Mouse (Mus musculus): ENCODE measurements around the gene Kcnab2. TPM values are rescaled to one million over a fixed set of nuclear protein-coding genes. Genes with fewer than 3 reads are reported as not detected.

The Kcnab2 gene
- 16.7 and 18.3 TPM in 2 replicates for polyA plus RNA-seq (2012; rRNA removed)

GRCm38 (mm10) chr4:152477466-152478223 is at the start of gene Kcnab2:
Gene Kcnab2, minus strand, starts transcription at chr4:152477871.
- TF ChIP-seq POLR2A (IDR thresholded peaks at IDR 0.05; ENCODE audit: control insufficient read depth, low read depth, low read length) (no peak; the same call in none of the 2 replicates), CTCF (IDR thresholded peaks at IDR 0.05; ENCODE audit: control insufficient read depth, insufficient read depth, insufficient replicate concordance, low read depth, low read length) (no peak)
- H3K36me3 ChIP-seq (ENCODE audit: control insufficient read depth, insufficient read depth, low read length) = no peaks in the 10 kb centered on the region
- peak within 1 kb of the TSS; percentile 92 for H3K4me3 ChIP-seq (ENCODE audit: control insufficient read depth, low read depth, low read length)
- H3K27ac ChIP-seq (ENCODE audit: control insufficient read depth, insufficient read depth, low read depth, low read length) = peak within 1 kb of the TSS; percentile 70
- H3K27me3 ChIP-seq (ENCODE audit: control insufficient read depth, insufficient read depth, low read length) = no peaks in the 10 kb centered on the region
- peaks cover 36% of the 10 kb centered on the region for H3K4me1 ChIP-seq (ENCODE audit: control insufficient read depth, insufficient read depth, low read length)

- H3K36me3 ChIP-seq (ENCODE audit: control insufficient read depth, insufficient read depth, low read length) = no peaks in the 10 kb centered on the region
Measured at GRCm38 (mm10) chr4:152520083-152520482, 42.4 kb upstream of the Kcnab2 start.

GRCm38 (mm10) chr4:152519106-152519505 is 41.4 kb upstream of the Kcnab2 start:
- no peaks in the 10 kb centered on the region; the same call in 1 of the 2 replicates for H3K4me1 ChIP-seq (ENCODE audit: control insufficient read depth, insufficient read depth, low read length)
- no peak overlapping the region for H3K27ac ChIP-seq (ENCODE audit: control insufficient read depth, insufficient read depth, low read depth, low read length)
- no peaks in the 10 kb centered on the region for H3K27me3 ChIP-seq (ENCODE audit: control insufficient read depth, insufficient read depth, low read length)
- TF ChIP-seq POLR2A (IDR thresholded peaks at IDR 0.05; ENCODE audit: control insufficient read depth, low read depth, low read length) (no peak), CTCF (IDR thresholded peaks at IDR 0.05; ENCODE audit: control insufficient read depth, insufficient read depth, insufficient replicate concordance, low read depth, low read length) (no peak)
- no peaks in the 10 kb centered on the region for H3K36me3 ChIP-seq (ENCODE audit: control insufficient read depth, insufficient read depth, low read length)
- no peak overlapping the region for H3K4me3 ChIP-seq (ENCODE audit: control insufficient read depth, low read depth, low read length)

More at GRCm38 (mm10) chr4:152520083-152520482, 42.4 kb upstream of the Kcnab2 start:
- Histone ChIP-seq H3K4me1 (ENCODE audit: control insufficient read depth, insufficient read depth, low read length) (no peaks in the 10 kb centered on the region; the same call in 1 of the 2 replicates), H3K4me3 (ENCODE audit: control insufficient read depth, low read depth, low read length) (no peak overlapping the region), H3K27me3 (ENCODE audit: control insufficient read depth, insufficient read depth, low read length) (no peaks in the 10 kb centered on the region), H3K27ac (ENCODE audit: control insufficient read depth, insufficient read depth, low read depth, low read length) (no peak overlapping the region)
- TF ChIP-seq CTCF (IDR thresholded peaks at IDR 0.05; ENCODE audit: control insufficient read depth, insufficient read depth, insufficient replicate concordance, low read depth, low read length) (peak; percentile 65; the same call in 1 of the 2 replicates), POLR2A (IDR thresholded peaks at IDR 0.05; ENCODE audit: control insufficient read depth, low read depth, low read length) (no peak)

DNA sequence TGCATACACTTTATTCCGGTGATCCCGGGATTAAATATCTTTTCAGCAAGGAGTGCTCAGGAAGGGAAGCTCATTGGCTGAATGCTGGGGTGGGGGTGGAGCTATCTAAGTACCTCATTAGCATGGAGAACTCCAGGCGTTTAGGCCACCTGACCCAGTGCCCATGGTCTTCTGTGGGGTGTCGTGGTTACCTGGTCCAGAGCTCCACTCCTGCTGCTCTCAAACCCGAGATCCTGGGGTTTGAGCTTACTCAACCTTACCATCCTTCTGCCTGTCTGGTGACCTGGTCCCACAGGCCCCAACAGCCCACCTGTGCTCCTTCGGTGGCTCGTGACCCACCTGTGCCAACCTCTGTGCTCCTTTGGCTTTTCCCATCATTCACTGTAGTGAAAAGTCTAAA is 37.2 kb upstream of the Kcnab2 start:
- Histone ChIP-seq H3K27me3 (ENCODE audit: control insufficient read depth, insufficient read depth, low read length) (no peaks in the 10 kb centered on the region), H3K27ac (ENCODE audit: control insufficient read depth, insufficient read depth, low read depth, low read length) (no peak overlapping the region), H3K4me1 (ENCODE audit: control insufficient read depth, insufficient read depth, low read length) (no peaks in the 10 kb centered on the region), H3K36me3 (ENCODE audit: control insufficient read depth, insufficient read depth, low read length) (no peaks in the 10 kb centered on the region), H3K4me3 (ENCODE audit: control insufficient read depth, low read depth, low read length) (no peak overlapping the region)
- no peak for TF ChIP-seq CTCF (IDR thresholded peaks at IDR 0.05; ENCODE audit: control insufficient read depth, insufficient read depth, insufficient replicate concordance, low read depth, low read length)
- TF ChIP-seq POLR2A (IDR thresholded peaks at IDR 0.05; ENCODE audit: control insufficient read depth, low read depth, low read length) = no peak

GRCm38 (mm10) chr4:152512221-152512925 is 34.7 kb upstream of the Kcnab2 start:
- Histone ChIP-seq H3K36me3 (ENCODE audit: control insufficient read depth, insufficient read depth, low read length) (no peaks in the 10 kb centered on the region), H3K4me3 (ENCODE audit: control insufficient read depth, low read depth, low read length) (no peak overlapping the region), H3K4me1 (ENCODE audit: control insufficient read depth, insufficient read depth, low read length) (no peaks in the 10 kb centered on the region), H3K27ac (ENCODE audit: control insufficient read depth, insufficient read depth, low read depth, low read length) (no peak overlapping the region), H3K27me3 (ENCODE audit: control insufficient read depth, insufficient read depth, low read length) (no peaks in the 10 kb centered on the region)
- no peak for TF ChIP-seq POLR2A (IDR thresholded peaks at IDR 0.05; ENCODE audit: control insufficient read depth, low read depth, low read length)
- no peak for TF ChIP-seq CTCF (IDR thresholded peaks at IDR 0.05; ENCODE audit: control insufficient read depth, insufficient read depth, insufficient replicate concordance, low read depth, low read length)

- Histone ChIP-seq H3K4me1 (ENCODE audit: control insufficient read depth, insufficient read depth, low read length) (peaks cover 6% of the 10 kb centered on the region), H3K27me3 (ENCODE audit: control insufficient read depth, insufficient read depth, low read length) (no peaks in the 10 kb centered on the region), H3K4me3 (ENCODE audit: control insufficient read depth, low read depth, low read length) (no peak overlapping the region), H3K36me3 (ENCODE audit: control insufficient read depth, insufficient read depth, low read length) (no peaks in the 10 kb centered on the region), H3K27ac (ENCODE audit: control insufficient read depth, insufficient read depth, low read depth, low read length) (no peak overlapping the region)
- no peak for TF ChIP-seq CTCF (IDR thresholded peaks at IDR 0.05; ENCODE audit: control insufficient read depth, insufficient read depth, insufficient replicate concordance, low read depth, low read length)
- TF ChIP-seq POLR2A (IDR thresholded peaks at IDR 0.05; ENCODE audit: control insufficient read depth, low read depth, low read length) = no peak
Measured at GRCm38 (mm10) chr4:152494360-152494879, 16.7 kb upstream of the Kcnab2 start.
